Mouse (Mus musculus) monocyte, adult 5-6 weeks (primary cell): Measurements from ENCODE around the gene F8. TPM values are rescaled to one million over a fixed set of nuclear protein-coding genes. Genes with fewer than 3 reads are reported as not detected.
"Not testable (repeated sequence)": the region's sequence is repeated elsewhere in the genome, so short reads cannot be mapped to it uniquely, and the experiment has no call there.

ENCODE experiments used
- ATAC-seq: fragments of 153-309, 156-312 bp; replicated peaks from 2 replicates; pipeline ENCODE4 v1.8.0; 2017; ENCODE audit warnings: mild to moderate bottlenecking; ENCODE audit not compliant: low TSS enrichment, insufficient number of reproducible peaks, severe bottlenecking, poor library complexity, low FRiP score
- total RNA-seq: library from RNA; stranded (forward); fragments of 200-1000, 200-491, 200-594 nt; gene quantifications from 3 replicates; pipeline ENCODE4 v1.2.3, GENCODE M21; 2017

The F8 gene
- total RNA-seq, 1 experiment from 2014 or later: 0.10 TPM

DNA sequence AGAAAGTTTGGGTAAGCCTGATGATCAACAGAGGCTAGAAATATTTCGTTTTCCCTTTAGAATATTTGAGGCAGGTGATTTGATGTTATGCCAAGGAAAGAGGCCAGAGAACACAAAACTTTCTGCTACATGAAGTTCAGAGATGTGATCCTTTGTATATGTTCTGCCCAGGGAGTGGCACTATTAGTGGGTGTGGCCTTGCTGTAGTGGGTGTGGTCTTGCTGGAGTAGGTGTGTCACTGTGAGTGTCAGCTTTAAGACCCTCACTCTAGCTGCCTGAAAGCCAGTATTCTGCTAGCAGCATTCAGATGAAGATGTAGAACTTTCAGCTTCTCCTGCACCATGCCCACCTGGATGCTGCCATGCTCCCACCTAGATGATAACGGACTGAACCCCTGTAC lies 232.1 kb downstream of the F8 start:
- no peak for ATAC-seq

GRCm38 (mm10) chrX:75148414-75148813 lies 234.0 kb downstream of the F8 start:
- no peak for ATAC-seq

DNA sequence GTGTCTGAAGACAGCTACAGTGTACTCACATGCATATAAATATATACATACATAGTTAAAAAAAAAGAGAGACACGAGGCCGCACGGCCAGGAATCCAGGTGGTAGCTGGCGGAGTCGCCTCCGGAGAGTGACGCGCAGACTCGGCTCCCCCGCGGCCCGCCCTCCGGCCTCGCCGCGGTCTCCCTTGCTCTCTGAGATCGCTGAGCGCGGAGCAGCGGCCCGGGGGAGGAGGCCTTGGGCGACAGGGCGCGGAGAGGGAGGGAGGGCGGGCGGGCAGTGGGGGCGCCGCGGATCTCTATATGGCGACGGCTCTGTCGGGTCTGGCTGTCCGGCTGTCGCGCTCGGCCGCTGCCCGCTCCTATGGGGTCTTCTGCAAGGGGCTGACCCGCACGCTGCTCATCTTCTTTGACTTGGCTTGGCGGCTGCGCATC lies 239.3 kb downstream of the F8 start:
- not testable (repeated sequence) for ATAC-seq

GRCm38 (mm10) chrX:75138182-75138581 lies 244.2 kb downstream of the F8 start:
- ATAC-seq: no peak

DNA sequence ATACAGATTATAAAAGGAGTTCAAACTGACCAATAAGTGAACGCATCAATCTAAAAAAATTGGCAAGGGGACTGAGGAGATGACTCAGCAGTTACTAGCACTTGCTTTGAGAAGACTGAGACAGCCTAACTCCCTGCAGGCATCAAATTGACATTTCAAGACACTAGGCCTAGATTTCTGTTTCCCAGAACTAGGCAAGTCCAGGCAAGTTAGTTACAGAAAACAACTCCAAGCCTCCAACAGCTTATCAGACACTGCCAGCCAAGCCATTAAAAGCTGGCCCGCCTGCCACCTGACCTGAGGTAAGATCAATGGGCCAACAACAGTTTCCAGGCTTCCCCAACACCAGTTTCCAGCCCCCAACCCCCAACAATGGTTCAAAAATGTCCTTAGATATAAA lies 244.7 kb downstream of the F8 start:
- no peak for ATAC-seq

DNA sequence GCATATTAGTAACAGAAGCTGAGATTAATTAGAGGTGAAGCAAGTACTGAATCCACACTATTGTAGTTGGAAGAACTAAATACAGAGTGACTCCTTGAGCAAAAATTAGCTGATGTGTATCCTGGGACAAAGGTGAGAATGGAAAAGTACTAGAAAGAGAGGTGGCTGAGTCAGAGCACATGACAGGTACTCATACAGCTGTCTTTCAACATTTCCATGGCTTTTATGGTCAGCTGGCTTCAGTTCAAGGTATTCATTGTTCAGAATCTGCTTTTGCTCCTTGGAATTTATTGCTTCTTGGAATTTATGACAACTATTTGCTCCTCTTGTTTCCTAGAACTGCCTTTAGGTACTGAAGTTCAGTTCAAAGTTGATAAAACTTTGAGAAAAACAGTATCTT lies 245.5 kb downstream of the F8 start:
- no peak for ATAC-seq

GRCm38 (mm10) chrX:75130467-75131160 lies 251.8 kb downstream of the F8 start, which contains the start of gene Mpp1:
Gene Mpp1, minus strand, starts transcription at chrX:75131016.
- ATAC-seq: peak; percentile 80

GRCm38 (mm10) chrX:75129474-75129873 lies 252.9 kb downstream of the F8 start:
- no peak for ATAC-seq

- no peak for ATAC-seq
These were observed 254.0 kb downstream of the F8 start for GRCm38 (mm10) chrX:75128333-75128980.

- ATAC-seq: peak; percentile 74
These were observed 255.5 kb downstream of the F8 start for GRCm38 (mm10) chrX:75126893-75127292.

GRCm38 (mm10) chrX:75125606-75126005 lies 256.8 kb downstream of the F8 start:
- ATAC-seq: no peak

Other genes with a start within 250 kb of the F8 start
- gene Smim9, start 218.8 kb downstream of the F8 start, total RNA-seq: not detected in 3 replicates
- gene Fundc2, start 216 bp downstream of the F8 start, total RNA-seq: 12.1 to 19.3 TPM (median 17.4 TPM) in 3 replicates
- gene Cmc4, start 34.0 kb upstream of the F8 start, total RNA-seq: 7.1 to 17.9 TPM (median 7.3 TPM) in 3 replicates
- 11.3 to 38.8 TPM (median 13.1 TPM) in 3 replicates for gene Mtcp1, start 34.0 kb upstream of the F8 start, total RNA-seq
- 30.2 to 38.9 TPM (median 34.0 TPM) in 3 replicates for gene Brcc3, start 34.0 kb upstream of the F8 start, total RNA-seq
- gene Vbp1, start 131.7 kb upstream of the F8 start, total RNA-seq: 112 to 152 TPM (median 121 TPM) in 3 replicates
- 0.11 to 0.49 TPM in 2 of 3 replicates, not detected in the other for gene Rab39b, start 195.6 kb upstream of the F8 start, total RNA-seq